Mouse (Mus musculus) lung, embryonic 16.5 days (tissue): ENCODE measurements at regions not wholly inside any gene's neighbourhood (a gene's known extent, or its start where the extent isn't known, plus 50 kb on each side); places are given as distances from the start of the nearest gene placed in this dataset.
A peak's percentile ranks its signal among the peaks of the same experiment; 100 is the strongest.

ENCODE experiments used
- ATAC-seq: fragments of 200-750 bp; cut with Nextera tagmentation; 2 replicates; pipeline ENCODE4 v1.8.0; 2017; ENCODE audit warnings: low read depth, mild to moderate bottlenecking, moderate library complexity
- H3K27ac ChIP-seq: fragments of 300-500 bp; sonication (generic); 2 replicates; pipeline ENCODE4 v1.5.1; 2014; ENCODE audit warnings: mild to moderate bottlenecking, control low read depth, low read length
- H3K27me3 ChIP-seq: fragments of 300-500 bp; sonication (generic); 2 replicates; pipeline ENCODE4 v1.6.1; 2014; ENCODE audit warnings: low read depth, low read length, mixed read lengths; ENCODE audit not compliant: control insufficient read depth, insufficient read depth
- H3K36me3 ChIP-seq: fragments of 300-500 bp; sonication (generic); 2 replicates; pipeline ENCODE4 v1.6.1; 2014; ENCODE audit warnings: low read length; ENCODE audit not compliant: control insufficient read depth, insufficient read depth
- H3K4me1 ChIP-seq: fragments of 300-500 bp; sonication (generic); replicated peaks from 2 replicates; pipeline ENCODE4 v1.6.1; 2014; ENCODE audit warnings: low read length, mixed read lengths; ENCODE audit not compliant: control insufficient read depth, insufficient read depth
- H3K4me2 ChIP-seq: fragments of 300-500 bp; sonication (generic); 2 replicates; pipeline ENCODE4 v1.6.1; 2014; ENCODE audit warnings: low read depth, low read length, control low read depth
- H3K4me3 ChIP-seq: fragments of 300-500 bp; sonication (generic); 2 replicates; pipeline ENCODE4 v1.5.1; 2014; ENCODE audit warnings: mild to moderate bottlenecking, low read length, control low read depth
- H3K9ac ChIP-seq: fragments of 300-500 bp; sonication (generic); 2 replicates; pipeline ENCODE4 v1.6.1; 2014; ENCODE audit warnings: low read length, control low read depth
- H3K9me3 ChIP-seq: fragments of 300-500 bp; sonication (generic); 2 replicates; pipeline ENCODE4 v1.6.1; 2016; ENCODE audit warnings: low read length; ENCODE audit not compliant: control insufficient read depth
- WGBS: fragments of 180-500 bp; shearing (Covaris S2); extraction: QIAGEN DNeasy Blood & Tissue Kit; methylation state at CpG from one replicate; pipeline ENCODE4 v1.1.7; 2014; 5-methylcytosine and 5-hydroxymethylcytosine counted together

DNA sequence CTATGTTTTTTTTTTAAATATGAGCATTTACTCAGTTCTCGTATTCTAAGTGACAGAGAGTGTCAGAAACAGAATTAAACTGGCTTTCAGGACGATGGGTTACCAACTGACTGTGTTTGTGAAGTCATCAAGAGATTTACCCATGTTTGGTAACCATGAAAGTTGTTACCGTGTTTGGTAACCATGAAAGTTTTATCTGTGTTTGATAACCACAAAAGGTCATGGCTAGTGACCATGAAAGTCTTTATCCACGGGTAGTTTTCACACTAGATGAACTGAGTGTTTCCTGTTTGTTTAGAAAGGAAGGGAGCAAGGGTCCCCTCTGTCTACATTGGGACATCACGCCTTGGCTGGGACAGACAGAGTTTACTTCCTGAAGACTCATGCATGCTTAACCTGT, 72.8 kb downstream of the Dyrk2 start:
- WGBS: 64% methylated on average over 5 of the region's 5 CpGs
- no peaks in the 10 kb centered on the region for H3K9me3 ChIP-seq

DNA sequence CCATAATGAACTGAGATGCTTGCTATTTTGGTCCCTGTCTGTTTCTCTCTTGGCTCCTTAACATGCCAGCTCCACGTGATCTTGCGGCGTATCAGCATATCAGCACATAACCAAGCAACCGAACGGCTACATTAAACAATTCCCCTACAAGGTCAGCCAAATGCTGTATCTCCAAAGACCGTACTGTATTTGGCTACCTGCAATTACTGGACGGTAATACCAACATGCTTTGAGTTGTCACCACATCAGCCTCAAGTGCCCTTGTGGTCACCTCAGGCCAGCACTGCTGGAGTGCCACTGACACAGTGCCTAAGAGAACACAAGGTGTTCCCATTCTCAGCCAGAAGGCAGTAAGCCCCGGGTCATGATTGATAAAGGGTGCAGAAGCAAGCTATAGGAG, 70.2 kb downstream of the Dyrk2 start:
- ATAC-seq: no peak
- Histone ChIP-seq H3K27me3 (no peaks in the 10 kb centered on the region), H3K27ac (no peak overlapping the region)

More for the DNA sequence above, 72.8 kb downstream of the Dyrk2 start:
- Histone ChIP-seq H3K9ac (no peak overlapping the region), H3K4me1 (no peaks in the 10 kb centered on the region), H3K36me3 (no peaks in the 10 kb centered on the region), H3K27ac (no peak overlapping the region), H3K27me3 (no peaks in the 10 kb centered on the region), H3K4me2 (no peak overlapping the region), H3K4me3 (no peak overlapping the region)
- no peak for ATAC-seq

DNA sequence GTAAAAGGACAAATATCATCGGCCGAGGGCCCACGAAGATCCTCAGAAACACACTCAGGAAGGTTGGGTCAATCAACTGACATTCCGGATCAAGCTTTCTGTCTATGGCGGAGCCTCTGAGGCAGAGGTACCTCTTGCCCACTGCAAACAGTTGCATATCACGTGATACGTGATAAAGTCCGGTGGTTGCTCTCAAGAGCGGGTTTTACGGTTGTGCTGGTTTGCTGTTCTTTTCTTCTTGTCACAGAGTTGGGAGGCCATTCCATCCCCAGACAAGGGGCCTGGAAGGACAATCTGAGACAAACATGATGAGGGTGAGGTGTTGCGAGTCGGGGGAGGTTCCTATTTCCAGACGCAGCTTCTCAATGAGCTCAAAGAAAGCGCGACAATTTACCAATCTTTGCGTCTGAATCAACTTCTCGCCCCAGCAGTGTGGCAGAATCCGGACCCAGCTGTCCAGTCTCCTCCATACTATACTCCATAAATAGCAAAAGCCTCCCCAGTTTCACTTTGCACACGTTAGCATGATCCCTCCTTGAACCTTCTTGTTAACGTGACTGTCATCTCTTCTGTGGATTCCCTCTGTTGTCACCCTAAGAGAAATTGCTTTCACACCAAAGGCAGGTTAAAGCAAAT, 66.0 kb downstream of the Dyrk2 start:
- H3K4me3 ChIP-seq: no peak overlapping the region
- WGBS: 70% methylated on average over 20 of the region's 20 CpGs
- no peak for ATAC-seq
- H3K27me3 ChIP-seq: no peaks in the 10 kb centered on the region
- H3K4me2 ChIP-seq: no peak overlapping the region
- H3K9ac ChIP-seq: no peak overlapping the region
- no peak overlapping the region for H3K27ac ChIP-seq
- no peaks in the 10 kb centered on the region for H3K36me3 ChIP-seq
- peaks cover 7% of the 10 kb centered on the region; the same call in 1 of the 2 replicates for H3K4me1 ChIP-seq
- H3K9me3 ChIP-seq: no peaks in the 10 kb centered on the region

More for the DNA sequence above, 70.2 kb downstream of the Dyrk2 start:
- WGBS: 72% methylated on average over 8 of the region's 8 CpGs
- Histone ChIP-seq H3K4me3 (no peak overlapping the region), H3K9me3 (no peaks in the 10 kb centered on the region), H3K36me3 (no peaks in the 10 kb centered on the region), H3K4me1 (peaks cover 5% of the 10 kb centered on the region; the same call in 1 of the 2 replicates), H3K4me2 (no peak overlapping the region), H3K9ac (no peak overlapping the region)

DNA sequence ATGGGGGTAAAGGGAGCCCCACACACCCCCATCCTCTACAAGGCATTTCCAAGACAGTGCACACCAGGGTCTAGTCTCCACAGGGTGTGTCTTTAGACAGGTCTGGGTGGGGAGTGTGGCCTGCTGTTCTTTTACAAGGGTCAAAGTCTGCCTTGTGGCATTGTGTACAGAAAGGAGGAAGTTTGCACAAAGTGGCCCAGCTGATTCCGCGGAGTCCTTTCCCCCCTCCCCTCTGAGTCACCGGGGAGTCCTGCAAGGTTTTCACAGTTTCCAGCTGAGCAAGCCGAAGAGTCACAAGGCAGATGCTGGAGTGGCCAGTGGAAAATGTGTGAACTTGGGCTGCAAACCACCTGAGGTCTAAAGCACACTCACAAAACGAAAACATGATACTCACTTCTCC, 65.4 kb downstream of the Dyrk2 start:
- Histone ChIP-seq H3K36me3 (no peaks in the 10 kb centered on the region), H3K4me3 (no peak overlapping the region), H3K4me1 (peaks cover 7% of the 10 kb centered on the region; the same call in 1 of the 2 replicates), H3K27ac (no peak overlapping the region), H3K9me3 (no peaks in the 10 kb centered on the region), H3K4me2 (no peak overlapping the region), H3K9ac (no peak overlapping the region), H3K27me3 (no peaks in the 10 kb centered on the region)
- peak; percentile 73 for ATAC-seq
- 11% methylated on average over 5 of the region's 5 CpGs for WGBS
